Mouse (Mus musculus): ENCODE measurements around the gene Sec61g.
"Not testable (repeated sequence)": the region's sequence is repeated elsewhere in the genome, so short reads cannot be mapped to it uniquely, and the experiment has no call there.

Gene Sec61g

GRCm38 (mm10) chr11:16508052-16508654 is at the start of gene Sec61g:
Sec61g (minus strand) TSS chr11:16508484.
- DNase-seq (ENCODE audit: low spot score in 2 of 2), result peak; percentile 94 to 95

DNA sequence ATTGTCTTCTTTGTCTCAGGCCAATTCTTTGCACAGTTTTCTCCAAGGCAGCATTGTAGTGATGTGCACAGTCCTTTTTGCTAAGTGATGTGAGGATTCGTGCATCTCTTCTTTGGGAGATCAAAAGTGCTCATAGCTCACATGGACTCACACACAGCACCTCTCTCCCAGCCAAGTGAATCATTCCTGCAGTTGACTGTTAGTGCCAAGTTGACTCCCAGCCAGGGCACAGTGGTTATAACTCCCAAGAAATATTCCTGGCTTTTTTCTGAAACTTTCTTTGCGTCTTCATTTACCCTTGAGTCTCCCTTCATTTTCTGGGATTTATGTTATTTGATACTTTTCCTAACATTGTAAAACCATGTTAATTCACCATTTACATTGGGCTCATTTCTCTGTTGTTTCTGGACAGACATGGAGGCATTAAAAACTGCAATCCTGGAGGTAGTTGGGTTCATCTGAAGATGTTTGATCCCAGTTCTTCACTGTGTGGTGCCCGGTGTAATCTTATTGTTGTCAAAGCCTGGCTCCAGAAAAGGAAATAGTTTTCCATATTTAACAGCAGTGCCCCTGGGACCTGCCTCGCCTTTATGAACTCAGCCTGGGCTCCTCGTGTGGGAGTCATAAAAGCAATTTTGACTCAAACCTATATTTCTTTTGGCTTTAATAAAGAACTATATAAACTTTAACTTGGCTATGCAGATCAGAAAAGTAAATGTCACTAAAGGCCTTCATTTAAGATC is 38.3 kb upstream of the Sec61g start:
- no peak for DNase-seq (ENCODE audit: low spot score in 2 of 2)

DNA sequence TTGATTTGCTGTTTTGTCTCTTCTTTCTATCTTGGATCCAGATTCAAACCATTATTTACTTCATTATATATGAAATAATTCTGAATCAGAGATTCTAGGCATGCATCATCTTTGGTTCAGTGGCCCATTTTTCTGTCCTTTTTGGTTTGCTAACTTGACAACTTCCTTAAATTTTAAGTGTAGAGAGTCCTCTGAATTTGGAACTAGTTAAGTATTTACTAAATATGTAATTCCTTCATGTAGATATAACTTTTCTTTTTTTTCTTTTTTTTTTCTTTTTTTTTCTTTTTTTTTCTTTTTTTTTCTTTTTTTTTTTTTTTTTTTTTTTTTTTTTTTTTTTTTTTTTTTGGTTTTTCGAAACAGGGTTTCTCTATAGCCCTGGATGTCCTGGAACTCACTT is 29.1 kb upstream of the Sec61g start:
- DNase-seq (ENCODE audit: low spot score in 2 of 2), result no peak

DNA sequence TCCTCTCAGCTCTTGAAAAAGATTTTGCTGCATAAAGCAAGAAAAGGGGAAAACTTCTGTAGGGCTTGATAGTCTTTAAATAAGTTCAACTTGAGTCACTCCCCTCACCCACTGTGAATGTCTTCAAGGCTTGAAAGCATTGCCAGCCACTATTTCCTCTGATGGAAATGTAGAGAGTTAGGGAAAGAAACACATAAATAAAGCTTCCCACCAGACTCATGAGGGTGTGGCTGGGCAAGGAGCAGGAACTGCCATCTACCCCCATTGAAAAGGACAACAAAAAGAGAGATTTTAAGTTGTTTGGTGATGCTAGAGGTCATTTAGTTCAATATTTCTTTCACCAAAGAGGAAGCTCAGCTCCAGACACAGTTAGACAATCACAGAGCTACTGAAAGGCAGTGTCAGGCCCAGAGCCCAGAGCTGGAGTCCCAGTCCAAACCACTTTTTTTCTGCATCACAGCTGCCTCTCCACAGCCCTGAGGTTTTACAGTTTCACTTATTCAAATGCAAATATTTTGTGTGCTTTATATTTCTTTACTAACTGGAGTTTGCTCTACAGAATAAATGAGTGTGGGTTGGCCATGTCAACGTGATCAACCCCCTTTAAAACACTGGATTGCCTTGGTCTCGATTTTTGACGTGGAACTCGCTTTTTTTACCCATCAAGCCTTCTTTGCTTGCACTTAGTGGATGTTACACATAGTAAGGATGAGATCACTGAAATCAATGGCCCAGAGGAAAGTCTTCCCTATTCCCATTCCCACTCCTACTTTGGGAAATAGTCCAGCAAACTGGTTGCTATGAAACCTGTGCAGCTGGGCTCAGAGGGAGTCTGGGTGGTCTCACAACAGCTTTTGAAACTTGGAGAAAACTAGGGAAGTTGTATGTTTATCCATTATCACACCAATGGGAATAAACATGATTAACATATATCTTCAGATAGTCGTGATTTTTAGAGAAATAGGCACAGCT is 26.6 kb upstream of the Sec61g start:
- no peak for DNase-seq (ENCODE audit: low spot score in 2 of 2)

GRCm38 (mm10) chr11:16532877-16533276 is 24.6 kb upstream of the Sec61g start:
- DNase-seq (ENCODE audit: low spot score in 2 of 2), result no peak

DNA sequence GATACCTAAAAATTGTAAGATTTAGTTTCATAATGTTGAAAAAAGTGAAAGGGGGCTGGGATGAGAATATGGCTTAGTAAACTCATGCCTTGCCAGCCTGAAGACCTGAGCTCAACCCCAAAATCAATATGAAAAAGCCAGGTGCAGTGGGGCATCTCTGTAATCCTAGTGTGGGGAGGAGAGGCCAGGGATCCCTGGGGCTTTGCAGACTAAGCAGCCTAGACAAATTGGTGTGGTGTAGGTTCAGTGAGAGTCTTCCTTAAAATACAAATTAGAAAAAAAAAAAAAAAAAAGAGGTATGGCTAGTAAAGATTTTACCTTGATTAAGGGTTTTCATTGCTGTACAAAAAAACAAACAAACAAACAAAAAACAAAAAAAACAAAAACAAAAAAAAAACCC is 20.6 kb upstream of the Sec61g start:
- no peak for DNase-seq (ENCODE audit: low spot score in 2 of 2)

GRCm38 (mm10) chr11:16528391-16528790 is 20.1 kb upstream of the Sec61g start:
- DNase-seq (ENCODE audit: low spot score in 2 of 2), result no peak

DNA sequence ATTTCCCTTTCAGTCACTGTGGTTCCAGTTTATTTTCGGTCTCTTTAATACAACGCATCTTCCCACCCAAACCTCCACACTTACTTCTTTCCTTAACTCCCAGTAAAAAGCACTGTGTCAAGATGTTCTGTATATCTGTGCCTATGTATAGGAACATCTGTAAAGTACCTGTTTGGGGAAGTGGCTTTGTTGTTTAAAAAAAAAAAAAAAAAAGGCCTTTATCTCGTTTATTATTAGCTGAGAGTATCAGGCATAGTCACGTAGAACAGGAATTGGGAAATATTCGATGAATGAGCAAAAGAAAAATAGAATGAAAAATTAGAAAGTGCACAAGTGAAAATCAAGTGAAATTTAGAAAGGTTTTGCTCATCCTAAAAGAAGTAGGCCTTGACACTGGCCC is 19.5 kb upstream of the Sec61g start:
- DNase-seq (ENCODE audit: low spot score in 2 of 2), result no peak

DNA sequence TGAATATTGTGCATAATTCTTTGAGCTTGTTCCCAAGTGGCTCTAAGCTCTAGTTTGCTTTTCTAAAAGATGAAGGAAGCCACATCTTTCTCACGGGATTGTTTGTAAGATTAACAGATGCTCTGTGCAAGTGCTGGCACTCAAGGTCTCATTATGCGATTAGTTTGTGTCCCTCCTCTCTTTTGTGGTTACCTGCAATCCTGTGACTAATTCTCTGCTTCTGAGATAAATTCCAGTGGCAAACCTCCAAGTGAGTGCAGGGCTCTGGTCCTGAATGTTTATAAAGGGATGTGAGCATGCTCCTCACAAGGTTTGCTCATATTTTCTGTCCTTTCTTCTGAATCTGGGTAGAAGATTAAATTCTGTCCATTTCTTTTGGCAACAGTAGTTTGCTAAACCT is 18.2 kb upstream of the Sec61g start:
- DNase-seq (ENCODE audit: low spot score in 2 of 2), result no peak

GRCm38 (mm10) chr11:16525724-16526123 is 17.4 kb upstream of the Sec61g start:
- no peak for DNase-seq (ENCODE audit: low spot score in 2 of 2)

GRCm38 (mm10) chr11:16524917-16525640 is 16.8 kb upstream of the Sec61g start:
- DNase-seq (ENCODE audit: low spot score in 2 of 2), result peak in 1 of 2 experiments; percentile 38

- DNase-seq (ENCODE audit: low spot score in 2 of 2), result not testable (repeated sequence)
These were observed 6.8 kb upstream of the Sec61g start for GRCm38 (mm10) chr11:16515081-16515480.

GRCm38 (mm10) chr11:16514221-16514620 is 5.9 kb upstream of the Sec61g start:
- not testable (repeated sequence) for DNase-seq (ENCODE audit: low spot score in 2 of 2)

GRCm38 (mm10) chr11:16507385-16508051 is 766 bp downstream of the Sec61g start:
- DNase-seq (ENCODE audit: low spot score in 2 of 2), result no peak

GRCm38 (mm10) chr11:16505999-16506398 is 2.3 kb downstream of the Sec61g start:
- DNase-seq (ENCODE audit: low spot score in 2 of 2), result no peak

DNA sequence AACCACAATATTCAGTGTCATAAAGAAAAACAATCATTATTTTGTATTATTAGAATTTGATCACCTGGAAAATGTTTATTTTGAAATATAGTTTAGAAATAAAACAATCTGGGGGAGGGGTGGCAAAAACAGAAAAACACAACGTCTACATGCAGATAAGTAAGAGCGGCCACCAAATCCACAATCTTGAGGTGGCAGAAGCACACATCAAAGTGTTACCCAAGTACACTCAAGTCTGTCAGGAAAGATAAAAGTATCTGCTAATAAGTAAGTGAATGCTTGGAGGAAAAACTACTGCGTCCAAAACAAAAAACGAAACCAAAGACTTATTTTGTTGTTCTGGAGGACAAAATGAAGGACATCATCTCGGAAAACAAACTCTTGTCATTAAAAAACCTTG is 5.1 kb downstream of the Sec61g start:
- no peak for DNase-seq (ENCODE audit: low spot score in 2 of 2)

DNA sequence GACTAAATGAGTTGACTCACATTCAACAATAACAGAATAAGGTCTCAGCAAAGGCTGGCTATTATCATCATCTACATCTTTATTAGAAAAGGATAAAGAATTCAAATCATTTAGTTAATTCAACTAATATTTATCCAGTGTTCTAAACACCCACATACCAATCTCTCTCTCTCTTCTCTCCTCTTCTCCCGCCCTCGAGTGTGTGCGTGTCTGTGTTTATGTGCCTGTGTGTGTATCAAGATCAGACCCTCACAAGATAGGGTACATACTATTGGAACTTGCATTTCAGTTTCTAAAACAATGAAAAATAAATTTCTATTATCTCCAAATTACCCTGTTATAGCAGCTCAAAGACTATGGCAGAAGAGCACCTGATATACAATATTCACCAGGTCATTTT is 5.5 kb downstream of the Sec61g start:
- DNase-seq (ENCODE audit: low spot score in 2 of 2), result no peak

DNA sequence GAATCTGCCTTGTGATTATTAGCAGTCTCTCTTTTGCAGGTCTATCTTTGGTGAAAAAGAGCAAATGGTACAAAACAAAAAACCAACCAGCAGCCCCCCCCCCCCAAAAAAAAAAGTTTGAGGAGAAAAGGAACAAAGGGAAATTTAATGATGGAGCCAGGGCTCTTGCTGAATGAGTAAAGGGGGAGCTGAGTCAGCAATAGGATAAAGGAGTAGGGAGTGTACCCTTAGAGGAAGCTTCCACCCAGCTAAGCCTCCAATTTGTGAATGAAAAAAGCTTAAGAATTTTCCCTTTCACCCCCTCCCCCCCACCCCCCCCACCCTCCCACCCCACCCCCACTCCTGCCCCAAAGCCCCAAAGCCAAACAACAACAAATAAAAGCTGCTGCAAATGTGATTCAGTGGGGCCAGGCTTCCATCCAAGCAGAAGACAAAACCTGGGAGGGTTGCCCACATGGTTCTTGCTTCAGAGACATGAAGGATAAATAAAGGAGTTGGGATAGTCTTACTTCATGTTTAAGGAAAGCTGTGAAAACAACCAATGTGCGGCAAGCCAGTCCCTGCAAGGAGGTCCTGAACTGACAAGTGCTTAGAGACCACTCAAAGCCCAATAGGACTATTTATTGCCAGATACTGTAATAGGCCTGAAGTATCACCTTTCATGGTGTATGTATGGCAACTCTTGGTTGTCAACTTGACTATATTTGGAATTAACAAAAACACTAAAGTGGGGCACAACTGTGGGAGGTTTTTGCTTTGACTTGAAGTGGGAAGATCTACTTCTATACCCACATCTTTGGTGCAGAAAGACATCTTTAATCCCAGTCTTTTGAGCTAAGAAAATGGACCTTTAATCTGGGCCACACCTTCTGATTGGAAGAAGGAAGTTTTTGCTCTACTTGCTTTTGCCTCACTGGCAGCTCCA is 9.3 kb downstream of the Sec61g start:
- peak in 1 of 2 experiments; percentile 11 for DNase-seq (ENCODE audit: low spot score in 2 of 2)

All from right cerebral cortex, adult 2 months (tissue).